Mouse (Mus musculus) limb, embryonic 15.5 days (tissue): ENCODE results near the gene Hdc. TPM values are rescaled to one million over a fixed set of nuclear protein-coding genes. Genes with fewer than 3 reads are reported as not detected.

Experiments used
- ATAC-seq: fragments of 200-750 bp; cut with Nextera tagmentation; 2 replicates; pipeline ENCODE4 v1.8.0; 2017; ENCODE audit warnings: low read depth, moderate TSS enrichment; ENCODE audit not compliant: insufficient number of reproducible peaks, low FRiP score, low TSS enrichment
- H3K27ac ChIP-seq: fragments of 300-500 bp; sonication (generic); 2 replicates; pipeline ENCODE4 v1.5.1; 2015; ENCODE audit warnings: moderate library complexity, mild to moderate bottlenecking, inconsistent platforms
- H3K27me3 ChIP-seq: fragments of 300-500 bp; sonication (generic); 2 replicates; pipeline ENCODE4 v1.6.1; 2015; ENCODE audit warnings: inconsistent platforms
- H3K36me3 ChIP-seq: fragments of 300-500 bp; sonication (generic); 2 replicates; pipeline ENCODE4 v1.6.1; 2015; ENCODE audit warnings: inconsistent platforms
- H3K4me1 ChIP-seq: fragments of 300-500 bp; sonication (generic); 2 replicates; pipeline ENCODE4 v1.6.1; 2015; ENCODE audit warnings: inconsistent platforms
- H3K4me2 ChIP-seq: fragments of 300-500 bp; sonication (generic); 2 replicates; pipeline ENCODE4 v1.6.1; 2015; ENCODE audit warnings: mild to moderate bottlenecking, inconsistent platforms
- H3K4me3 ChIP-seq: fragments of 300-500 bp; sonication (generic); 2 replicates; pipeline ENCODE4 v1.5.1; 2015; ENCODE audit warnings: mild to moderate bottlenecking, inconsistent platforms
- H3K9ac ChIP-seq: fragments of 300-500 bp; sonication (generic); 2 replicates; pipeline ENCODE4 v1.6.1; 2015; ENCODE audit warnings: inconsistent platforms
- H3K9me3 ChIP-seq: fragments of 300-500 bp; sonication (generic); 2 replicates; pipeline ENCODE4 v1.6.1; 2016; ENCODE audit warnings: inconsistent platforms
- WGBS: fragments of 180-500 bp; shearing (Covaris S2); methylation state at CpG from one replicate; pipeline ENCODE4 v1.1.7; 2015; 5-methylcytosine and 5-hydroxymethylcytosine counted together
- polyA plus RNA-seq: library from polyadenylated mRNA; unstranded; fragments of >200 nt; fragmentation: Nextera tagmentation; extraction: Ambion mirVana; gene quantifications from 2 replicates; pipeline ENCODE4 v1.2.1, GENCODE M21; 2015

Gene Hdc
- polyA plus RNA-seq, 1 experiment from 2014 or later: 151 TPM

DNA sequence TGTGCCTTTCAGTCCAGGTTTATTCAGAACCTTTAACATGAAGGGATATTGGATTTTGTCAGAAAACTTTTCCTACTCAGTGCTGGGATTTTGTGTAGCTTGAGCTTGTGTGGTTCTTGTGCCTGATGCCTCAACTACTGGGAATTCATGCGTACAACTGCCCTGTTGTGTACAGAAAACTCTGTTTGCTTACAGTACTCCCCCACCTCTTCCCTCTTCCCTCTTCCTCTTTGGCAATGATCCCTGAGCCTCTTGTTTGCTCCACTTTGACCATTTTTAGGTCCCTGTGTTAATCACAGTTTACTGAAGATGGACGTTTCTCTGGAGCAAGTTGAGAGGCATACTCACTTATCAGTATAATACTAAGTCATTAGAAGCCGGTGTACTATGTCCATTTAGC, 72.7 kb downstream of the Hdc start:
- H3K27me3 ChIP-seq: peaks cover 12% of the 10 kb centered on the region
- 80% methylated on average over 3 of the region's 3 CpGs for WGBS
- H3K9ac ChIP-seq: no peak overlapping the region
- no peak overlapping the region for H3K4me3 ChIP-seq
- H3K4me1 ChIP-seq: no peaks in the 10 kb centered on the region
- H3K4me2 ChIP-seq: no peak overlapping the region
- no peak for ATAC-seq
- no peaks in the 10 kb centered on the region for H3K9me3 ChIP-seq
- no peaks in the 10 kb centered on the region for H3K36me3 ChIP-seq
- H3K27ac ChIP-seq: no peak overlapping the region

DNA sequence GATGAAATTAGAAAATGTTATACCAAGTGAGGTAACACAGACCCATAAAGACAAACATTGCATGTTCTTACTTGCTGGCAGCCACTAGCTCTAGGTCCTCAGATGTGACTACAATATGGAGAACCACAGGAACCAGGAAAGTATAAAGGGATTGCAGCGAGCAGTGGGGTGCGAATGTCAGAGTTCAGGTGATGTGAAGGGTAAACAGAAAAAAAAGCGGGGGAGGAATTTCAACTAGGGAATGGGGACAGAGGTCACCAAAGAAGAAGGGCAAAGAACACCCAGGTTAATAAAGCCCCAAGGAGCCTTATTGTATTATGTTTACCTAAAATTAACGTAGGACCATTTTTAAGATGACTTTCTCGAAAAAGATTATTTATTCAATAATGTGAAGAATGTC, 73.8 kb downstream of the Hdc start:
- ATAC-seq: no peak
- Histone ChIP-seq H3K36me3 (no peaks in the 10 kb centered on the region), H3K9ac (no peak overlapping the region), H3K4me2 (no peak overlapping the region), H3K9me3 (no peaks in the 10 kb centered on the region), H3K4me3 (no peak overlapping the region), H3K27ac (no peak overlapping the region), H3K4me1 (no peaks in the 10 kb centered on the region), H3K27me3 (peaks cover 3% of the 10 kb centered on the region; the same call in 1 of the 2 replicates)
- WGBS: 76% methylated on average over 5 of the region's 5 CpGs

Other genes starting within 250 kb of the Hdc start
- gene Atp8b4, start 118.6 kb downstream of the Hdc start, polyA plus RNA-seq: 0.43 and 0.77 TPM in 2 replicates
- gene Slc27a2, start 66.9 kb downstream of the Hdc start, polyA plus RNA-seq: 0.27 and 0.34 TPM in 2 replicates
- 44.5 and 46.2 TPM in 2 replicates for gene Gabpb1, start 57.0 kb upstream of the Hdc start, polyA plus RNA-seq
- 39.5 and 40.8 TPM in 2 replicates for gene Usp8, start 88.0 kb upstream of the Hdc start, polyA plus RNA-seq
- 1.8 and 2.0 TPM in 2 replicates for gene Usp50, start 164.2 kb upstream of the Hdc start, polyA plus RNA-seq